Comparison of ENCODE assay signal across 9 mouse cellular contexts in genomic region chr8:26808771-26809170, GRCm38 (mm10).
DNase-seq lines count a peak whose midpoint lies in the region; ATAC-seq and TF ChIP-seq lines count a peak whose summit lies in the region.
"Had no signal": no experiment of that assay in that cellular context is flagged by ENCODE, and none has a peak within 500 bp of the region (broad histone marks: within the 10 kb centered on the region; RNA-seq: fewer than 3 reads in every experiment).

No protein-coding gene starts in this region.

- no peak overlapping the region for H3K4me3 ChIP-seq in kidney, postnatal 0 days (replicated peaks; ENCODE audit: low read depth, low read length)
- H3K4me3 ChIP-seq in forebrain, embryonic 13.5 days, result no peak overlapping the region
- H3K4me3 ChIP-seq: liver, embryonic 15.5 days had no signal

- no peak; the same call in 1 of the 2 replicates for ATAC-seq in kidney, postnatal 0 days (replicated peaks; ENCODE audit: low FRiP score, low read depth)
- no peak for ATAC-seq in forebrain, embryonic 13.5 days

- no peak overlapping the region for H3K27ac ChIP-seq in kidney, postnatal 0 days
- H3K27ac ChIP-seq in forebrain, embryonic 13.5 days, result no peak overlapping the region
- H3K27ac ChIP-seq: liver, embryonic 15.5 days had no signal

- H3K36me3 ChIP-seq in kidney, postnatal 0 days (ENCODE audit: insufficient read depth, low read length), result no peaks in the 10 kb centered on the region
- H3K36me3 ChIP-seq in forebrain, embryonic 13.5 days (ENCODE audit: poor library complexity, severe bottlenecking), result no peaks in the 10 kb centered on the region
- H3K36me3 ChIP-seq: liver, embryonic 15.5 days had no signal

- no peak overlapping the region for H3K9ac ChIP-seq in kidney, postnatal 0 days (ENCODE audit: low read depth, low read length)
- no peak overlapping the region for H3K9ac ChIP-seq in forebrain, embryonic 13.5 days
- H3K9ac ChIP-seq: liver, embryonic 15.5 days had no signal

- TF ChIP-seq CTCF in kidney, postnatal 0 days (IDR thresholded peaks at IDR 0.05; ENCODE audit: low read depth), result no peak

- DNase-seq in adrenal gland, postnatal 14 days, result peak; percentile 70
- DNase-seq in adrenal gland, postnatal 4 days (ENCODE audit: low spot score in 2 of 2), result no peak
- DNase-seq in right cerebral cortex, adult 18-20 months, result peak; percentile 43
- no peak for DNase-seq in right cerebral cortex, postnatal 4 days
- DNase-seq in kidney, postnatal 0 days (ENCODE audit: low spot score), result peak; percentile 54
- DNase-seq in ovary, postnatal 14 days (ENCODE audit: low spot score), result no peak
- DNase-seq in ovary, adult 18-20 months (ENCODE audit: low spot score), result no peak

- WGBS in kidney, postnatal 0 days, result 29% methylated on average over 3 of the region's 3 CpGs
- WGBS in forebrain, embryonic 13.5 days, result 24% methylated on average over 3 of the region's 3 CpGs

- H3K4me1 ChIP-seq in kidney, postnatal 0 days (replicated peaks; ENCODE audit: insufficient read depth, low read length), result peaks cover 3% of the 10 kb centered on the region
- H3K4me1 ChIP-seq in forebrain, embryonic 13.5 days, result peaks cover 50% of the 10 kb centered on the region
- H3K4me1 ChIP-seq: liver, embryonic 15.5 days had no signal

- H3K27me3 ChIP-seq in kidney, postnatal 0 days (ENCODE audit: insufficient read depth, low read length), result peaks cover 7% of the 10 kb centered on the region; the same call in 1 of the 2 replicates
- 0 out of 2 replicates have a peak, but pooled peaks cover 3% of the 10 kb centered on the region for H3K27me3 ChIP-seq in forebrain, embryonic 13.5 days
- H3K27me3 ChIP-seq: liver, embryonic 15.5 days had no signal

- H3K9me3 ChIP-seq in kidney, postnatal 0 days (replicated peaks; ENCODE audit: low read length), result no peaks in the 10 kb centered on the region
- no peaks in the 10 kb centered on the region for H3K9me3 ChIP-seq in forebrain, embryonic 13.5 days (replicated peaks)
- H3K9me3 ChIP-seq: liver, embryonic 15.5 days had no signal

- no peak overlapping the region for H3K4me2 ChIP-seq in kidney, postnatal 0 days (ENCODE audit: low read length)
- no peak overlapping the region for H3K4me2 ChIP-seq in forebrain, embryonic 13.5 days
- H3K4me2 ChIP-seq: liver, embryonic 15.5 days had no signal

Comparison
In these comparisons a context has a peak if more than half of its experiments do, and no peak if none do; other contexts are left out.
1. DNase-seq: peak in adrenal gland, postnatal 14 days (single experiment), right cerebral cortex, adult 18-20 months (single experiment) and kidney, postnatal 0 days (single experiment); none in adrenal gland, postnatal 4 days (0 of 2), right cerebral cortex, postnatal 4 days (single experiment), ovary, postnatal 14 days (single experiment) and ovary, adult 18-20 months (single experiment).